Mouse (Mus musculus) brain, embryonic 14.5 days (tissue): ENCODE results near the gene Zfp9.

Experiments used
- CTCF ChIP-seq: fragments of 200-500 bp; IDR thresholded peaks from 2 replicates; pipeline ENCODE4 v1.5.1; 2012; ENCODE audit warnings: inconsistent platforms, mild to moderate bottlenecking, moderate library complexity, borderline replicate concordance; ENCODE audit not compliant: insufficient read depth, insufficient read length; ENCODE audit errors: extremely low read depth
- POLR2A ChIP-seq: fragments of 200-500 bp; IDR thresholded peaks from 2 replicates; pipeline ENCODE4 v1.6.1; 2012; ENCODE audit warnings: mild to moderate bottlenecking, inconsistent platforms, borderline replicate concordance; ENCODE audit not compliant: poor library complexity, insufficient read depth, insufficient read length, severe bottlenecking; ENCODE audit errors: extremely low read depth

DNA sequence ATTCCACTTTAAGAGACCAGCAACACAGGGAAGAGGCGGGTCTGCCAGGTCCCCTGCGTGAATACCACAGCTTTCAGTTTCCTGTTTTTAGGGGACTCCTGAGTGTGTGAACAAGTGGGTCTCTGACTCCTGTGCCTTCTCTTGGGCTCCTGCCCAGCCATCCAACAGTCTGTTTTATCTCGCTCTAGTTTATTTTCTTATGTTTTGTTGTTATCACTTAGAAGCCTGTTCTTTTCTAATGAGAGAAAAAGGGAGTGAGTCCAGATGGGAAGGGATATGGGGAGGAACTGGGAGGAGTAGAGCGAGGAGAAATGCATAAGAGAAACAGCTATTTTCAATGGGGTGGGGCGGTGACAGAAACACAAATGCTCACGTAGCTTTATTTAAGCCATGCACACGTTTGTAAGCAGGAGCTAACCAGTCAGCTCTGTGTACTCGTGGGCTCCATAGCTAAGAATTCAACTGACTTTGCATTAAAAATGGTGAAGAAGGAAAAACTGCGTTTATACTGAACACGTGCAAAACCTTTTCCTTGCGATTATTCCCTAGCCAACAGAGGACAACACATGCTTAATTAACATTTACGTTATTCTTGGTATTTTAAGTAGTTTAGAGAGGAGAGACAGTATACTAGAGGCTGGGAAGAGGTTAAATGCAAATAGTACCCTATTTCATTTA is 34.4 kb upstream of the Zfp9 start:
- TF ChIP-seq CTCF: no peak
- TF ChIP-seq POLR2A: no peak
